Mouse (Mus musculus) CD4-positive, CD25-positive, alpha-beta regulatory T cell, adult 2 months (primary cell): ENCODE data around the gene Trnt1.

Experiments used
- DNase-seq: peaks from one replicate; pipeline ENCODE4 v3.0.0-alpha.2; 2012; ENCODE audit warnings: low read depth, low spot score

Gene Trnt1

GRCm38 (mm10) chr6:106768640-106769289, at the start of gene Trnt1:
Trnt1 (plus strand) TSS chr6:106769120.
- DNase-seq, result peak; percentile 100

GRCm38 (mm10) chr6:106725642-106726041, 43.3 kb upstream of the Trnt1 start:
- peak; percentile 2 for DNase-seq

GRCm38 (mm10) chr6:106726078-106726477, 42.8 kb upstream of the Trnt1 start:
- peak; percentile 3 for DNase-seq

- no peak for DNase-seq
Measured at GRCm38 (mm10) chr6:106727703-106728102, 41.2 kb upstream of the Trnt1 start.

GRCm38 (mm10) chr6:106729682-106730314, 39.1 kb upstream of the Trnt1 start:
- DNase-seq, result no peak

GRCm38 (mm10) chr6:106732563-106732962, 36.4 kb upstream of the Trnt1 start:
- no peak for DNase-seq

- DNase-seq, result no peak
Measured at GRCm38 (mm10) chr6:106738229-106738628, 30.7 kb upstream of the Trnt1 start.

- no peak for DNase-seq
Measured at GRCm38 (mm10) chr6:106740244-106740825, 28.6 kb upstream of the Trnt1 start.

- peak; percentile 5 for DNase-seq
Measured at GRCm38 (mm10) chr6:106743556-106744233, 25.2 kb upstream of the Trnt1 start.

GRCm38 (mm10) chr6:106745673-106746394, 23.1 kb upstream of the Trnt1 start:
- DNase-seq, result no peak

GRCm38 (mm10) chr6:106747251-106747650, 21.7 kb upstream of the Trnt1 start:
- no peak for DNase-seq

- no peak for DNase-seq
Measured at GRCm38 (mm10) chr6:106747804-106748203, 21.1 kb upstream of the Trnt1 start.

GRCm38 (mm10) chr6:106748887-106749388, 20.0 kb upstream of the Trnt1 start, which contains the start of gene Il5ra:
Il5ra (minus strand) TSS chr6:106749037.
- DNase-seq, result no peak

GRCm38 (mm10) chr6:106750291-106750690, 18.6 kb upstream of the Trnt1 start:
- no peak for DNase-seq

- no peak for DNase-seq
Measured at GRCm38 (mm10) chr6:106758299-106758698, 10.6 kb upstream of the Trnt1 start.

- DNase-seq, result no peak
Measured at GRCm38 (mm10) chr6:106760473-106761218, 8.3 kb upstream of the Trnt1 start.

- no peak for DNase-seq
Measured at GRCm38 (mm10) chr6:106761486-106761885, 7.4 kb upstream of the Trnt1 start.

- DNase-seq, result no peak
Measured at GRCm38 (mm10) chr6:106765892-106766291, 3.0 kb upstream of the Trnt1 start.

GRCm38 (mm10) chr6:106766774-106767173, 2.1 kb upstream of the Trnt1 start:
- DNase-seq, result no peak

- DNase-seq, result peak; percentile 20
Measured at GRCm38 (mm10) chr6:106769290-106769866, 458 bp downstream of the Trnt1 start.
